Mouse (Mus musculus) erythroblast, embryonic 14.5 days (primary cell): Measurements from ENCODE around the gene Zfhx3. TPM values are rescaled to one million over a fixed set of nuclear protein-coding genes. Genes with fewer than 3 reads are reported as not detected.

Source experiments
- H3K27me3 ChIP-seq: 2 replicates; pipeline ENCODE4 v1.6.1; 2012; ENCODE audit warnings: inconsistent platforms; ENCODE audit not compliant: control insufficient read depth
- H3K36me3 ChIP-seq: 2 replicates; pipeline ENCODE4 v1.6.1; 2012; ENCODE audit warnings: mild to moderate bottlenecking, inconsistent platforms; ENCODE audit not compliant: control insufficient read depth
- H3K4me1 ChIP-seq: 2 replicates; pipeline ENCODE4 v1.6.1; 2012; ENCODE audit warnings: inconsistent platforms; ENCODE audit not compliant: control insufficient read depth
- H3K4me3 ChIP-seq: replicated peaks from 2 replicates; pipeline ENCODE3; 2012; ENCODE audit warnings: moderate library complexity, mild to moderate bottlenecking, inconsistent platforms
- H3K9me3 ChIP-seq: 2 replicates; pipeline ENCODE4 v1.6.1; 2012; ENCODE audit warnings: low read length, inconsistent platforms, mixed read lengths; ENCODE audit not compliant: control insufficient read depth
- GATA1 ChIP-seq: IDR thresholded peaks from 2 replicates; pipeline ENCODE4 v1.6.1; 2012; ENCODE audit warnings: low read length, inconsistent platforms, mixed read lengths
- TAL1 ChIP-seq: IDR thresholded peaks from 3 replicates; pipeline ENCODE4 v1.6.1; 2012; ENCODE audit warnings: low read length, inconsistent platforms, mixed read lengths
- polyA plus RNA-seq: library from polyadenylated mRNA; stranded (reverse); fragments of >175 nt; gene quantifications from 2 replicates; pipeline ENCODE4 v1.2.3, GENCODE M21; 2012

Gene Zfhx3
- polyA plus RNA-seq, 1 experiment = 0.03 TPM

GRCm38 (mm10) chr8:108822841-108823266, 880.4 kb downstream of the Zfhx3 start:
- Histone ChIP-seq H3K27me3 (no peaks in the 10 kb centered on the region), H3K4me1 (peaks cover 8% of the 10 kb centered on the region), H3K36me3 (no peaks in the 10 kb centered on the region), H3K4me3 (no peak overlapping the region), H3K9me3 (no peaks in the 10 kb centered on the region)
- TF ChIP-seq TAL1 (no peak), GATA1 (no peak)

- no peaks in the 10 kb centered on the region for H3K36me3 ChIP-seq
- H3K4me1 ChIP-seq = peaks cover 8% of the 10 kb centered on the region
- H3K9me3 ChIP-seq = no peaks in the 10 kb centered on the region
- no peak overlapping the region for H3K4me3 ChIP-seq
- TF ChIP-seq GATA1 (no peak), TAL1 (no peak)
- H3K27me3 ChIP-seq = no peaks in the 10 kb centered on the region
These were observed 881.6 kb downstream of the Zfhx3 start for GRCm38 (mm10) chr8:108824049-108824448.

DNA sequence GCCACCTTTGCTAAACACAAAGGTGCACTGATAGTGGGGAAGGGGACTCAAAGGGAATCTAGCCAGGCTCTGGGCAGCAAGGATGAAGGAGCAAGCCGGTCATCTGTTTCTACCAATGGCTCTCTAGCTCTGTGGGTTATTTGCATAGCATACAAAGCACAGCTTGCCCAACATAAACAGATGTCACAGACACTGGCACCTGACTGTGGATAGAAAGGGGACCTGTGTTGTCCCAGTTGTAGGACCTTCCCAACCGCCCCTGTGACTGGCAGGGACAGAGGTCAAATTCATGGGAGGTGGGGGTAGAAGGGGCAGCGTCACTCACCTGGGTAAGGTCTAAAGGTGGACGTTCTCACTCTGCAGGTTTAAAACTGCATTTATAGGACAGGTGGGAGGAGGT, 884.0 kb downstream of the Zfhx3 start:
- Histone ChIP-seq H3K27me3 (no peaks in the 10 kb centered on the region), H3K9me3 (no peaks in the 10 kb centered on the region), H3K4me3 (no peak overlapping the region), H3K36me3 (no peaks in the 10 kb centered on the region), H3K4me1 (no peaks in the 10 kb centered on the region)
- TF ChIP-seq GATA1 = no peak
- TF ChIP-seq TAL1 = no peak

DNA sequence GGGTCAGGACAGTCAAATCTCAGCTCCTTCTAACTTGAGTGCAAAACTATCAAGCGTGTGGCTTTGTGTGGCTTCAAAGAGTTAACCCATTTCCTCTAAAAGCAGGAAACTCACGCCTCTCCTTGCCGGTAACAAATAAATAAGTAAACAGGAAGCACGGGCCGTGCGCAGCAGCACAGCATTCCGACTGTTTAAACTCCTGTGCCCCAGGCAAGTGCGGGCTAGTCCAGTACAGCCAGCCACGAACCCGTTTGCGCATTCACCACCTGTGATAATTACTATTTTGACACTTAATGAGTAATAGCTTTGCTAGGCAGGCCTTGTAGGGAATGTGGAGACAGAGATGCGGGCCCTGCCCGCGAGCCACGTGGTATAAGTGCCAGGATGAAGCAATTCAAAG, 885.0 kb downstream of the Zfhx3 start:
- no peaks in the 10 kb centered on the region for H3K9me3 ChIP-seq
- no peaks in the 10 kb centered on the region for H3K27me3 ChIP-seq
- TF ChIP-seq GATA1 = no peak
- no peak for TF ChIP-seq TAL1
- no peak overlapping the region for H3K4me3 ChIP-seq
- no peaks in the 10 kb centered on the region for H3K4me1 ChIP-seq
- no peaks in the 10 kb centered on the region for H3K36me3 ChIP-seq

DNA sequence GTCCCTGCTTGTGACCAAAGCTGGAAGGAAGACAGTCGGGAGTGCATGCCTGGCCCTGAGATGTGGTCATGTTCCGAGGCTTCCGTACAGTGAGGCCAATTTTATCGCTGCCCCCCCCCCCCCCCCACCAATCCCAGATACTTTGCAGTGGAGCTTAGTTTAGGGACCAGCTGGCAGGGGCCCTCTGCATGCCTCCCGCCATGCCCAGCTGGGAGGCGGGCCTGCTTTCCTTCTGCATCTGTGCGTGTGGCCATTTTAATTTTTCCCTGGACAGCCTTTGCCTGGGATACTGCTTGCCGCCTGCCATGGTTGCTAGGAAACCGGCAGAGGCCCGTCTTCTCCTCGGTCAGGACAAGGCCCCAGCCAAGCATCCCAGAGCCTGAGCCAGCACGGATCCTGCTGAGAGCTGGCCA, 886.9 kb downstream of the Zfhx3 start:
- no peaks in the 10 kb centered on the region for H3K9me3 ChIP-seq
- no peaks in the 10 kb centered on the region for H3K36me3 ChIP-seq
- H3K4me1 ChIP-seq = no peaks in the 10 kb centered on the region
- no peaks in the 10 kb centered on the region for H3K27me3 ChIP-seq
- no peak overlapping the region for H3K4me3 ChIP-seq
- TF ChIP-seq GATA1 (no peak), TAL1 (no peak)

- Histone ChIP-seq H3K4me1 (no peaks in the 10 kb centered on the region), H3K36me3 (no peaks in the 10 kb centered on the region), H3K9me3 (no peaks in the 10 kb centered on the region), H3K4me3 (no peak overlapping the region), H3K27me3 (no peaks in the 10 kb centered on the region)
- TF ChIP-seq GATA1 (no peak), TAL1 (no peak)
These were observed 892.7 kb downstream of the Zfhx3 start for GRCm38 (mm10) chr8:108835143-108835542.

DNA sequence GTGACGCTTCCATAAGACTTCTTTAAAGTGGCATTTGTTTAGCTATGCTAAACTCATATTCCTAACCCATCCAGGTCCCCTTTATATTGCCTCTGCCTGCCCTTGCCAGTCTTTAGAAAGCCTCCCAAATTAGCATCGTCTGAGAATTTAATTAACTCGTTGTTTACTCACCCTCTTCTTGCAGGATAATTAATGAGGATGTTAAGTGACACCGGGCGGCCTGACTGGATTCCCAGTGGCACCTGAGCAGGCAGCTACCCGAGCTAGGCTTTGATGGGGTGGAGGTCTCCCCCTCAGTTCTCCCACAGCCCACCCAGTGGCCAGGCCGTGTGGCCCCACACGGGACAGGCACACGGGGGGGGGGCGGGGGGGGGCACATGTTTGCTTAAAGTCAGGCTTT, 895.3 kb downstream of the Zfhx3 start:
- Histone ChIP-seq H3K36me3 (no peaks in the 10 kb centered on the region), H3K9me3 (no peaks in the 10 kb centered on the region), H3K4me1 (no peaks in the 10 kb centered on the region), H3K4me3 (no peak overlapping the region), H3K27me3 (no peaks in the 10 kb centered on the region)
- TF ChIP-seq GATA1 = no peak
- TF ChIP-seq TAL1 = no peak

DNA sequence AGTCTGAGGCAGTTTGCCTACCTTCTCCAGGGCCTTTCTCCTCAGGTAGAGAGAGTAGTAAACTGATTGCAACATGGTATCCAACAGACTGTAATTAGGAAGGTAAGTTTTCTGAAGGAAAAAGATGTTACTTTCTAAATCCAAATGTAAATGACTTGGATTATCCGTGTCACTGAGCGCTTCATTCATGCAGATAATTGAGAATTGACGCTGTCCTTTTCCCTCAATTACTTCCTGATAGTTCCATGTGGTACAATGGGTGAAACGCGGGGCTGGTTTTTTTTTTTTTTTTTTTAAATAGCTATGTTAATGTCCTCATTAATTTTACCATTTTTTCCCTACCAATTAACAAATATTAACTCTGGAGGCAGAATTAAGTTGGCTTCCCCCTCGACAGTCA, 896.3 kb downstream of the Zfhx3 start:
- TF ChIP-seq GATA1 = no peak
- TF ChIP-seq TAL1 = no peak
- Histone ChIP-seq H3K4me3 (no peak overlapping the region), H3K9me3 (no peaks in the 10 kb centered on the region), H3K27me3 (no peaks in the 10 kb centered on the region), H3K4me1 (no peaks in the 10 kb centered on the region), H3K36me3 (no peaks in the 10 kb centered on the region)

GRCm38 (mm10) chr8:108842307-108842706, 899.9 kb downstream of the Zfhx3 start:
- Histone ChIP-seq H3K4me3 (no peak overlapping the region), H3K27me3 (no peaks in the 10 kb centered on the region), H3K4me1 (no peaks in the 10 kb centered on the region), H3K9me3 (no peaks in the 10 kb centered on the region), H3K36me3 (no peaks in the 10 kb centered on the region)
- no peak for TF ChIP-seq GATA1
- no peak for TF ChIP-seq TAL1

GRCm38 (mm10) chr8:108846174-108846573, 903.7 kb downstream of the Zfhx3 start:
- H3K4me1 ChIP-seq = no peaks in the 10 kb centered on the region
- H3K4me3 ChIP-seq = no peak overlapping the region
- no peak for TF ChIP-seq GATA1
- TF ChIP-seq TAL1 = no peak
- H3K9me3 ChIP-seq = no peaks in the 10 kb centered on the region
- no peaks in the 10 kb centered on the region for H3K27me3 ChIP-seq
- no peaks in the 10 kb centered on the region for H3K36me3 ChIP-seq
